Mouse (Mus musculus) olfactory bulb, adult 2 months (tissue): ENCODE measurements around the gene Spem2.

Experiments
- CTCF ChIP-seq: fragments of 200-500 bp; IDR thresholded peaks from 2 replicates; pipeline ENCODE4 v1.5.1; 2012; ENCODE audit warnings: low read depth, mild to moderate bottlenecking, low read length, moderate library complexity; ENCODE audit not compliant: insufficient read depth
- POLR2A ChIP-seq: fragments of 200-500 bp; IDR thresholded peaks from 2 replicates; pipeline ENCODE4 v1.6.1; 2012; ENCODE audit warnings: mild to moderate bottlenecking, low read depth, low read length, moderate library complexity; ENCODE audit not compliant: insufficient read depth

DNA sequence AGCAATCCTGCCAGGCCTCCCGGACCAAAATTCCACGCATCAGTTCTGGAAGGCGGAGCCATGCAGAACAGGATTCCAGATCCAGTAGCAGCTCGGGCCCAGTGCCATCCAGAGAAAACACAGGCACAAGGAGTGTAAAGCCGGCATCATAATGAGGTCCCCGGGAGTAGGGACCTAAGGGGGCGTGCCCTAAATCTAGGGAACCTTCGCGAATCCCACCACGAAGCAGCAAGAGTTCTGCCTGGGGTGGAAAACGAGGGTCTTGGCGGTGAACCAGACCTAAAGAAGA lies 13.7 kb downstream of the Spem2 start:
- TF ChIP-seq POLR2A (no peak), CTCF (no peak)
